Mouse (Mus musculus): Measurements from ENCODE around the gene Cdkl1. TPM values are rescaled to one million over a fixed set of nuclear protein-coding genes. Genes with fewer than 3 reads are reported as not detected.

Gene Cdkl1
- total and polyA plus RNA-seq, 3 experiments, result 0.31 TPM; not detected in 2

DNA sequence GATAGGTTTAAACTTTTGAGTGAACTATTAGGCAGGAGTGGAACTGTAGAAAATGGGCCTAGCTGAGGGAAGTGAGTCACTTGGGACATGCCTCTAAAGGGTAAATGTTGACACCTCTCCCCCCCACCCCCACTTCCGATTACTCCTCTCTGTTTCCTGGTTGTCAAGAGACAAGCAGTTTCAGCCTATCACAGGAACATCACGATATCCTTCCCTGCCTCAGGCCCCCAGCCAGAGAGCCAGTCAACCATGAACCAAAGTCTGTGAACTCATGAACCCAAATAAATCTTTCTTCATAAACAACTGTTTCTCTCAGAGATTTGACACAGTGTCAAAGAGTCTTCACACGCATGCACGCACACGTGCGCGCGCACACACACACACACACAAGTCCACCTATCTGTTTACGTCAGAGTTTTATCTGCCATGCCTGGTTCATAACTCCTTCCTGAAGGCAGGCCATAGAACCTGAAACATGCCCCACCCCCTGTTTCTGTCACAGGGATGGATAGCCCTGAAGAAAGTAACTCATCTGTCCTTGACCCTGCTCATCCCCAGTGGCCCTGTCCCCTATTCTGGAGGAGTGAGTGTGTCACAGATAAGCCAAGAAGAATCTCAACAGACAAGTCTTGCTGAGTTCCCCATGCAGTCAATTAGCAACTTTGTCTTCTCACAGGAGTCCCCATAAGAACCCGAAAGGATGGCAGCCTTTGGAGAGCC, 24.7 kb downstream of the Cdkl1 start:
- Histone ChIP-seq H3K27me3 (replicated peaks) (no peaks in the 10 kb centered on the region), H3K36me3 (replicated peaks in 1 of 2; ENCODE audit: control insufficient read depth in 1 of 2, insufficient read depth in 1 of 2, low read length in 1 of 2) (no peaks in the 10 kb centered on the region), H3K79me2 (replicated peaks; ENCODE audit: control insufficient read depth, extremely low read depth, insufficient read depth, poor library complexity, severe bottlenecking) (no peaks in the 10 kb centered on the region), H3K27ac (ENCODE audit: insufficient read depth, low read depth) (no peak overlapping the region), H3K4me1 (ENCODE audit: control insufficient read depth in 1 of 2, insufficient read depth in 2 of 2) (peaks cover 0 to 2% of the 10 kb centered on the region in 2 experiments; a peak in 1 of 4 replicates), H3K4me2 (ENCODE audit: insufficient read depth, low read depth, poor library complexity, severe bottlenecking) (no peak overlapping the region), H3K9ac (ENCODE audit: insufficient read depth, low read depth) (no peak overlapping the region), H3K4me3 (replicated peaks in 1 of 3; ENCODE audit: low read depth in 2 of 3, low read length in 2 of 3, poor library complexity in 1 of 3) (no peak overlapping the region), H3K9me3 (replicated peaks; ENCODE audit: low read length) (peaks cover 5% of the 10 kb centered on the region)
- dilution Hi-C loops (cut with MboI; ENCODE audit: extremely low pct_ligation_motif_present, extremely low pct_unique_long_range_greater_than_20kb, low sequenced_read_pairs), result no loop called here
- TF ChIP-seq SIN3A (IDR thresholded peaks at IDR 0.05; ENCODE audit: low read length) (no peak), ZC3H11A (IDR thresholded peaks at IDR 0.05; ENCODE audit: low read depth, low read length) (no peak), MYC (IDR thresholded peaks at IDR 0.05; ENCODE audit: low read depth, low read length) (no peak), ZMIZ1 (IDR thresholded peaks at IDR 0.05; ENCODE audit: low read depth, low read length) (no peak)
- in situ Hi-C loops (cut with MboI; ENCODE audit: low pct_ligation_motif_present, low pct_unique_long_range_greater_than_20kb, low sequenced_read_pairs), result loop anchor here (10.0 kb wide), 1 partner anchor 128 kb away; the partner anchor contains the start of genes Atl1 and Map4k5
- no peak for DNase-seq (ENCODE audit: extremely low read depth)

DNA sequence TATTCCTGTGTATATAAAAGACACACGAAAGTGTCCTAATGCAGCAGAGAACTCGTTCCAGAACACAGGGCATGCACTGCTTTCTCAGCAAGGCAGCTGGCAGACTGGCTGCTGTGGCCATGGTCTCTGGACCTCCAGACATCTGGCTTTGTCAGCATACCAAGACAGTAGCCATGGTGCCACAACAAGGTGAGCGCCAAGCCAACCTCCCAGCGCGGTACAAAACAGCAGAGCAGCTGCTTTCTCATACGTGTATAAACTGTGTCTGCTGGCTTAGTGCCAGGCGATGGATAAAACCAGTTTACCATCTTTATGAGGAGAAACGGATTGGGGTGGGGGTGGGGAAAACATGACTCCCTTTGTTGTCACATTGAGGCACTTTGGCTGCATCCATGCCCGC, 25.5 kb downstream of the Cdkl1 start:
- dilution Hi-C loops (cut with MboI; ENCODE audit: extremely low pct_ligation_motif_present, extremely low pct_unique_long_range_greater_than_20kb, low sequenced_read_pairs), result no loop called here
- no peaks in the 10 kb centered on the region for H3K27me3 ChIP-seq (replicated peaks)
- peaks cover 5% of the 10 kb centered on the region for H3K9me3 ChIP-seq (replicated peaks; ENCODE audit: low read length)
- no peak overlapping the region for H3K27ac ChIP-seq (ENCODE audit: insufficient read depth, low read depth)
- TF ChIP-seq MAX (IDR thresholded peaks at IDR 0.05; ENCODE audit: low read length) (no peak), TBP (conservative IDR thresholded peaks at IDR 0.05; ENCODE audit: low read depth, low read length) (no peak), SIN3A (IDR thresholded peaks at IDR 0.05; ENCODE audit: low read length) (no peak), RAD21 (IDR thresholded peaks at IDR 0.05; ENCODE audit: low read depth, low read length) (no peak), TCF12 (IDR thresholded peaks at IDR 0.05; ENCODE audit: low read depth, low read length) (no peak), JUN (IDR thresholded peaks at IDR 0.05; ENCODE audit: insufficient read depth, low read depth, low read length) (no peak), CTCF (conservative IDR thresholded peaks at IDR 0.05 in 1 of 2, IDR thresholded peaks at IDR 0.05 in 1 of 2; ENCODE audit: low read depth in 2 of 2, low read length in 2 of 2) (no peak), E2F4 (IDR thresholded peaks at IDR 0.05; ENCODE audit: insufficient replicate concordance, low read depth, low read length) (no peak), MYC (IDR thresholded peaks at IDR 0.05; ENCODE audit: low read depth, low read length) (no peak), ELF1 (IDR thresholded peaks at IDR 0.05; ENCODE audit: low read depth, low read length) (no peak), NELFE (IDR thresholded peaks at IDR 0.05; ENCODE audit: low read depth, low read length) (no peak), PAX5 (IDR thresholded peaks at IDR 0.05; ENCODE audit: low read length) (no peak), MEF2A (IDR thresholded peaks at IDR 0.05; ENCODE audit: borderline replicate concordance, low read depth, low read length) (no peak), POLR2A (IDR thresholded peaks at IDR 0.05; ENCODE audit: low read depth, low read length) (no peak), ZMIZ1 (IDR thresholded peaks at IDR 0.05; ENCODE audit: low read depth, low read length) (no peak)
- DNase-seq (ENCODE audit: extremely low read depth), result no peak
- no peaks in the 10 kb centered on the region for H3K36me3 ChIP-seq (replicated peaks in 1 of 2; ENCODE audit: control insufficient read depth in 1 of 2, insufficient read depth in 1 of 2, low read length in 1 of 2)
- no peak overlapping the region for H3K9ac ChIP-seq (ENCODE audit: insufficient read depth, low read depth)
- peaks cover 0 to 2% of the 10 kb centered on the region in 2 experiments; a peak in 1 of 4 replicates for H3K4me1 ChIP-seq (ENCODE audit: control insufficient read depth in 1 of 2, insufficient read depth in 2 of 2)
- in situ Hi-C loops (cut with MboI; ENCODE audit: low pct_ligation_motif_present, low pct_unique_long_range_greater_than_20kb, low sequenced_read_pairs), result loop anchor here (10.0 kb wide), 1 partner anchor 129 kb away; the partner anchor contains the start of genes Atl1 and Map4k5
- H3K4me2 ChIP-seq (ENCODE audit: insufficient read depth, low read depth, poor library complexity, severe bottlenecking), result no peak overlapping the region
- no peaks in the 10 kb centered on the region for H3K79me2 ChIP-seq (replicated peaks; ENCODE audit: control insufficient read depth, extremely low read depth, insufficient read depth, poor library complexity, severe bottlenecking)
- no peak overlapping the region for H3K4me3 ChIP-seq (replicated peaks in 1 of 3; ENCODE audit: low read depth in 2 of 3, low read length in 2 of 3, poor library complexity in 1 of 3)
